Mouse (Mus musculus) intestine, postnatal 0 days (tissue): ENCODE results near the gene Slc22a23. TPM values are rescaled to one million over a fixed set of nuclear protein-coding genes. Genes with fewer than 3 reads are reported as not detected.

Experiments used
- ATAC-seq: fragments of 200-750 bp; cut with Nextera tagmentation; 2 replicates; pipeline ENCODE4 v1.8.0; 2017; ENCODE audit warnings: mild to moderate bottlenecking, moderate TSS enrichment, moderate library complexity
- H3K27ac ChIP-seq: fragments of 300-500 bp; sonication (generic); 2 replicates; pipeline ENCODE4 v1.5.1; 2014; ENCODE audit warnings: mild to moderate bottlenecking, low read depth, low read length, moderate library complexity
- H3K27me3 ChIP-seq: fragments of 300-500 bp; sonication (generic); replicated peaks from 2 replicates; pipeline ENCODE4 v1.6.1; 2014; ENCODE audit warnings: low read length, mixed read lengths; ENCODE audit not compliant: control insufficient read depth, insufficient read depth
- H3K36me3 ChIP-seq: fragments of 300-500 bp; sonication (generic); 2 replicates; pipeline ENCODE4 v1.6.1; 2014; ENCODE audit warnings: mild to moderate bottlenecking, moderate library complexity; ENCODE audit not compliant: control insufficient read depth, insufficient read depth
- H3K4me1 ChIP-seq: fragments of 300-500 bp; sonication (generic); replicated peaks from 2 replicates; pipeline ENCODE4 v1.6.1; 2014; ENCODE audit warnings: antibody characterized with exemption, low read length, mixed read lengths; ENCODE audit not compliant: control insufficient read depth, insufficient read depth
- H3K4me2 ChIP-seq: fragments of 300-500 bp; sonication (generic); replicated peaks from 2 replicates; pipeline ENCODE4 v1.6.1; 2014; ENCODE audit warnings: low read depth, mild to moderate bottlenecking, moderate library complexity
- H3K4me3 ChIP-seq: fragments of 300-500 bp; sonication (generic); 2 replicates; pipeline ENCODE4 v1.5.1; 2014; ENCODE audit warnings: low read depth, low read length
- H3K9ac ChIP-seq: fragments of 300-500 bp; sonication (generic); 2 replicates; pipeline ENCODE4 v1.6.1; 2014; ENCODE audit warnings: mild to moderate bottlenecking, low read depth, low read length
- H3K9me3 ChIP-seq: fragments of 300-500 bp; sonication (generic); 2 replicates; pipeline ENCODE4 v1.6.1; 2016; ENCODE audit warnings: mixed run types; ENCODE audit not compliant: control insufficient read depth
- CTCF ChIP-seq: sonication (generic); IDR thresholded peaks from 2 replicates; pipeline ENCODE4 v1.5.1; 2016; ENCODE audit warnings: low read depth, mild to moderate bottlenecking, control low read depth, antibody characterized with exemption, moderate library complexity
- WGBS: fragments of 180-500 bp; shearing (Covaris S2); extraction: QIAGEN DNeasy Blood & Tissue Kit; methylation state at CpG from one replicate; pipeline ENCODE4 v1.1.7; 2014; 5-methylcytosine and 5-hydroxymethylcytosine counted together
- polyA plus RNA-seq: library from polyadenylated mRNA; unstranded; fragments of >200 nt; fragmentation: Nextera tagmentation; extraction: Ambion mirVana; gene quantifications from 2 replicates; pipeline ENCODE4 v1.2.1, GENCODE M21; 2015

The Slc22a23 gene
- polyA plus RNA-seq, 1 experiment from 2014 or later, result 3.4 TPM

DNA sequence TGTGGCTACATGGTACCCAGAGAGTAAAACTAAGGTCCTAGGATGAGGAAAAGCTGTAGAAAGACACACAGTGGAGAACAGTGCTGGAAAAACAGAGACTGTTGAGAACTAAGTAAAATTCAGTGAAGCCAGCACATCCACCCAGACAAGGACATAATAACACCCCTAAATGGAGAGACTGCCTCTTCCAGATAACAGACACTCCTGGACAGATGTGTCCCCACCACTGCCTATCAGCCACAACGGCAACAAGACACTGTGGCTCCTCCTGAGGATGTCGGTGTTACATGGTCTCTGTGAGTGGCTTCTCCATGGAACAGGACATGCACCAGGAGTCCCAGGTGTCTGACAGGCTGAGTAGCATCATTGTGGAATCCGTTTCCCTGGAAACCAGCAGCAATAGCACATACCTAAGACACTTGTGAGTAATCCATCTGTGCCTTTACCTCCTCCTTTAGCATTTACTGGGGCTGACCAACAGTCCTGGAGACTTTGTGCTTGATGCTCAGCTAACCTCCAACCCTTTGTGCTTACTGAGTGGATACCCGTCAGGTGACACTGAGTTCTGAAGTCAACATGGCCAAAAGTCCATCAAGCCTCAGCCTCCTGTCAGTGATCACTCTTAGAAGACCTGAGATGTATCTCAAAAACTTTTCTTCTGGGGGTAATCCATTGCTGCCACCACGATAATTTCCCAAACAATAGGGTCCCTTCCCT is 73.9 kb downstream of the Slc22a23 start:
- H3K27ac ChIP-seq, result no peak overlapping the region
- ATAC-seq, result no peak
- H3K27me3 ChIP-seq, result no peaks in the 10 kb centered on the region
- H3K4me2 ChIP-seq, result no peak overlapping the region
- H3K36me3 ChIP-seq, result no peaks in the 10 kb centered on the region
- no peak overlapping the region for H3K9ac ChIP-seq
- H3K9me3 ChIP-seq, result no peaks in the 10 kb centered on the region
- WGBS, result 84% methylated on average over 5 of the region's 5 CpGs
- peaks cover 5% of the 10 kb centered on the region for H3K4me1 ChIP-seq
- H3K4me3 ChIP-seq, result no peak overlapping the region
- no peak for TF ChIP-seq CTCF

DNA sequence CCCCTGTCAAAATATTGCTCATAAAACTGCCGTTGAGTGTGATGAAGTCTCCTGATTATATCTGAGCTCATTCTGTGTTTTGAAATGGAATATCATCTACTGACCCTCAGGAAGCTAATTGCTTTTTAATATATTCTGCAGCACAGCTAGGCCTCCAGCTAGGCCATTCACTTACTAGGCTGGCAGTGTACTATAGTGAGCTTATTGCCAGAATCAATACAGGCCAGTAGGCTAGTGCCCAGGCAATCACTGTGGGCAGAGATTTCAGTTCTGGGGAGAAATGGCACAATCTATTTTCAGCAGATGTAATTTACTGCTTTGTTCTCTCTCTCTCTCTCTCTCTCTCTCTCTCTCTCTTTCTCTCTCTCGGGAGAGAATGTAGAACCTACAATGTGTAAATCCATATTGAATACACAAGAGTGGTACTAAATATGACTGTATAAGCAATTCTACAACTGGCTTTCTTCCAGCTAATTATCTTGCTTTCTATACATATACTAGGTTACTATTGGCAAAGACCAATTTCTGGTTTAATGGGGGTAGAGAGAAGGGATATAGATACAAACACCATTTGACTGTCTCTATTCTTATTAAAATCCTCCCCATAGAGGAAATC is 75.5 kb downstream of the Slc22a23 start:
- Histone ChIP-seq H3K4me1 (peaks cover 3% of the 10 kb centered on the region), H3K27me3 (no peaks in the 10 kb centered on the region), H3K9ac (no peak overlapping the region), H3K4me2 (no peak overlapping the region), H3K36me3 (no peaks in the 10 kb centered on the region), H3K4me3 (no peak overlapping the region), H3K27ac (no peak overlapping the region), H3K9me3 (no peaks in the 10 kb centered on the region)
- WGBS, result 82% methylated on average over 2 of the region's 2 CpGs
- no peak for TF ChIP-seq CTCF
- no peak for ATAC-seq

GRCm38 (mm10) chr13:34266942-34267660 is 77.9 kb downstream of the Slc22a23 start:
- no peak overlapping the region for H3K9ac ChIP-seq
- peaks cover 3% of the 10 kb centered on the region for H3K4me1 ChIP-seq
- H3K4me3 ChIP-seq, result no peak overlapping the region
- no peak overlapping the region for H3K27ac ChIP-seq
- ATAC-seq, result peak; percentile 71
- 65% methylated on average over 8 of the region's 8 CpGs for WGBS
- H3K36me3 ChIP-seq, result no peaks in the 10 kb centered on the region
- no peak overlapping the region for H3K4me2 ChIP-seq
- H3K27me3 ChIP-seq, result no peaks in the 10 kb centered on the region
- TF ChIP-seq CTCF, result no peak
- no peaks in the 10 kb centered on the region for H3K9me3 ChIP-seq

GRCm38 (mm10) chr13:34266067-34266466 is 78.9 kb downstream of the Slc22a23 start:
- no peak overlapping the region for H3K4me2 ChIP-seq
- H3K4me1 ChIP-seq, result peaks cover 3% of the 10 kb centered on the region
- H3K9ac ChIP-seq, result no peak overlapping the region
- H3K27ac ChIP-seq, result no peak overlapping the region
- no peak for ATAC-seq
- no peaks in the 10 kb centered on the region for H3K27me3 ChIP-seq
- no peaks in the 10 kb centered on the region for H3K36me3 ChIP-seq
- no peaks in the 10 kb centered on the region for H3K9me3 ChIP-seq
- no peak overlapping the region for H3K4me3 ChIP-seq
- TF ChIP-seq CTCF, result no peak
- 87% methylated on average over 8 of the region's 8 CpGs for WGBS

DNA sequence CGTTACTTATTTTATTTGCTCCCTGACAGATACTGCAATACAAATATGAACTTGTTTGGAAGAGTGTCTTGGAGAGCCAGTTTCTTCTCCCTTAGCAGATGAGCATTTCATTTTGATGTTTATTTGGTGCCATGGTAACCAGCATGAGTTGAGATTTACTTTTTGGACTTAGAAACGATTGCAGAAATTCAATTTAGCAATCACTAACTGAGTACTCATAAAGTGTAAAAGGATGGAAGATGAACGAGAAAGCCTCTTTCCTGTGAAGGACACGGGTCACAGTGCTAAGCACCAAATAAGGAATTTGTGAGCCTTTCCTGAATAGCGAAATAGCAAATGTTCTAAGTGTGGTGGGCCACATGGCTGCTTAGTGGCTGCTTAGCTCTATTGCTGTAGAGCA is 79.4 kb downstream of the Slc22a23 start:
- Histone ChIP-seq H3K36me3 (no peaks in the 10 kb centered on the region), H3K27ac (no peak overlapping the region), H3K27me3 (no peaks in the 10 kb centered on the region), H3K4me2 (no peak overlapping the region), H3K9me3 (no peaks in the 10 kb centered on the region), H3K4me1 (peaks cover 3% of the 10 kb centered on the region), H3K4me3 (no peak overlapping the region), H3K9ac (no peak overlapping the region)
- ATAC-seq, result no peak
- TF ChIP-seq CTCF, result no peak
- WGBS, result 44% methylated on average over 5 of the region's 5 CpGs

DNA sequence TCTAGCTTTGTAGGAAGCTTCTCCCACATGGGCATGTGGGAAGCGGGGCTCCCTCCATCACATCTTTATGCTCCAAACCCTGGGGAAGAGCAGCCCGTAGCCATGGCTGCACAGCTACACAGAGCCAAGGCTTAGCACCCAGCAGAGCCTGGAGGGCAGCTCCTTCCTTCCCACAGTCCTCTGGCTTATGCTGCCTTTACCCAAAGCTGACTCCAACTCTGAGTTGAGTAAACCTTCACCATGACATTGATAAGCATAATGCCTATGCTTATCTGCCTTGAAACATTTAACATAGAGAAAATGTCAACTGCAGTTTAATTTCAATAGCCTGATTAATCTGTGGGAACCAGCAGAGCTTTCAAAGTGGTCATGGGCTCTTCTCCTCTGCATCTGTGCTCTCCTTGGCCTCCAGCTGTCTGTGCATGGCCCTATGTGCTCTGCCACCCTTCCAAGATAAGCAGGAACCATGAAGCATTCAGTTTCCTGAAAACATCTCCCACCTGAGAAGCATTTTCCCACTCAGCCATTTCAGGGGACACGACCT is 79.9 kb downstream of the Slc22a23 start:
- no peak overlapping the region for H3K27ac ChIP-seq
- no peak overlapping the region for H3K4me3 ChIP-seq
- no peak for ATAC-seq
- H3K4me2 ChIP-seq, result no peak overlapping the region
- H3K9ac ChIP-seq, result no peak overlapping the region
- no peak for TF ChIP-seq CTCF
- no peaks in the 10 kb centered on the region for H3K27me3 ChIP-seq
- 78% methylated on average over 3 of the region's 3 CpGs for WGBS
- H3K36me3 ChIP-seq, result no peaks in the 10 kb centered on the region
- H3K9me3 ChIP-seq, result no peaks in the 10 kb centered on the region
- peaks cover 3% of the 10 kb centered on the region for H3K4me1 ChIP-seq
